Mouse (Mus musculus) hindbrain, postnatal 0 days (tissue): ENCODE results near the gene Tmem214. TPM values are rescaled to one million over a fixed set of nuclear protein-coding genes. Genes with fewer than 3 reads are reported as not detected.
"Not testable (repeated sequence)": the region's sequence is repeated elsewhere in the genome, so short reads cannot be mapped to it uniquely, and the experiment has no call there.

Experiments
- ATAC-seq: fragments of 200-750 bp; cut with Nextera tagmentation; 2 replicates; pipeline ENCODE4 v1.8.0; 2017; ENCODE audit warnings: mild to moderate bottlenecking, moderate TSS enrichment, moderate library complexity
- DNase-seq: peaks from one replicate; pipeline ENCODE4 v3.0.0-alpha.2; 2015; ENCODE audit warnings: low spot score
- H3K27ac ChIP-seq: fragments of 300-500 bp; sonication (generic); 2 replicates; pipeline ENCODE4 v1.5.1; 2014; ENCODE audit warnings: mild to moderate bottlenecking
- H3K27me3 ChIP-seq: fragments of 300-500 bp; sonication (generic); 2 replicates; pipeline ENCODE4 v1.6.1; 2014; ENCODE audit warnings: low read length, mixed read lengths; ENCODE audit not compliant: insufficient read depth
- H3K36me3 ChIP-seq: fragments of 300-500 bp; sonication (generic); 2 replicates; pipeline ENCODE4 v1.6.1; 2014; ENCODE audit warnings: low read length, mixed read lengths; ENCODE audit not compliant: insufficient read depth
- H3K4me1 ChIP-seq: fragments of 300-500 bp; sonication (generic); 2 replicates; pipeline ENCODE4 v1.6.1; 2014; ENCODE audit warnings: antibody characterized with exemption, low read length, mixed read lengths; ENCODE audit not compliant: insufficient read depth
- H3K4me2 ChIP-seq: fragments of 300-500 bp; sonication (generic); 2 replicates; pipeline ENCODE4 v1.6.1; 2014; ENCODE audit warnings: low read depth, mild to moderate bottlenecking, low read length, moderate library complexity, mixed read lengths
- H3K4me3 ChIP-seq: fragments of 300-500 bp; sonication (generic); 2 replicates; pipeline ENCODE4 v1.5.1; 2014; ENCODE audit warnings: low read length
- H3K9ac ChIP-seq: fragments of 300-500 bp; sonication (generic); replicated peaks from 2 replicates; pipeline ENCODE4 v1.6.1; 2014; ENCODE audit warnings: mild to moderate bottlenecking, low read length, moderate library complexity, mixed read lengths
- H3K9me3 ChIP-seq: fragments of 300-500 bp; sonication (generic); 2 replicates; pipeline ENCODE4 v1.6.1; 2016; ENCODE audit warnings: low read length, mixed read lengths
- CTCF ChIP-seq: IDR thresholded peaks from 2 replicates; pipeline ENCODE4 v1.5.1; 2016; ENCODE audit warnings: antibody characterized with exemption, control low read depth, low read depth
- WGBS: fragments of 180-500 bp; shearing (Covaris S2); extraction: QIAGEN DNeasy Blood & Tissue Kit; methylation state at CpG from one replicate; pipeline ENCODE4 v1.1.7; 2014; 5-methylcytosine and 5-hydroxymethylcytosine counted together
- polyA plus RNA-seq: library from polyadenylated mRNA; unstranded; fragments of >200 nt; fragmentation: Nextera tagmentation; extraction: Ambion mirVana; gene quantifications from 2 replicates; pipeline ENCODE4 v1.2.1, GENCODE M21; 2015
- total RNA-seq: library from RNA; depleted of rRNA; stranded (reverse); fragments of >200 nt; gene quantifications from 2 replicates; pipeline ENCODE4 v1.2.3, GENCODE M21; 2014

Tmem214 gene
- total and polyA plus RNA-seq, 2 experiments from 2014 or later = 59.1 to 89.5 TPM

- no peaks in the 10 kb centered on the region for H3K9me3 ChIP-seq
- no peaks in the 10 kb centered on the region for H3K27me3 ChIP-seq
- H3K4me1 ChIP-seq = 0 out of 2 replicates have a peak, but pooled peaks cover 5% of the 10 kb centered on the region
- DNase-seq = no peak
- WGBS = 24% methylated on average over 2 of the region's 2 CpGs
- peak overlapping the region; percentile 82 for H3K4me2 ChIP-seq
- H3K36me3 ChIP-seq = peaks cover 42% of the 10 kb centered on the region
- no peak for ATAC-seq
- no peak for TF ChIP-seq CTCF
- H3K4me3 ChIP-seq = peak overlapping the region; percentile 87
- peak overlapping the region; percentile 78 for H3K27ac ChIP-seq
- H3K9ac ChIP-seq = peak overlapping the region; percentile 91
These were observed 2.3 kb downstream of the Tmem214 start for GRCm38 (mm10) chr5:30870131-30870406.

GRCm38 (mm10) chr5:30872574-30872973, 4.8 kb downstream of the Tmem214 start:
- Histone ChIP-seq H3K4me3 (no peak overlapping the region), H3K9me3 (no peaks in the 10 kb centered on the region), H3K4me1 (0 out of 2 replicates have a peak, but pooled peaks cover 5% of the 10 kb centered on the region), H3K4me2 (no peak overlapping the region), H3K36me3 (peaks cover 59% of the 10 kb centered on the region), H3K27ac (no peak overlapping the region), H3K9ac (no peak overlapping the region), H3K27me3 (no peaks in the 10 kb centered on the region)
- ATAC-seq (no peak), DNase-seq (no peak)
- TF ChIP-seq CTCF = no peak
- WGBS = 95% methylated on average over 9 of the region's 9 CpGs

- DNase-seq = no peak
- H3K36me3 ChIP-seq = peaks cover 64% of the 10 kb centered on the region
- 91% methylated on average over 7 of the region's 7 CpGs for WGBS
- no peak overlapping the region for H3K4me3 ChIP-seq
- no peak overlapping the region for H3K27ac ChIP-seq
- H3K9me3 ChIP-seq = no peaks in the 10 kb centered on the region
- H3K4me1 ChIP-seq = 0 out of 2 replicates have a peak, but pooled peaks cover 5% of the 10 kb centered on the region
- no peak for TF ChIP-seq CTCF
- no peak overlapping the region for H3K9ac ChIP-seq
- no peak for ATAC-seq
- no peak overlapping the region for H3K4me2 ChIP-seq
- no peaks in the 10 kb centered on the region for H3K27me3 ChIP-seq
These were observed 6.6 kb downstream of the Tmem214 start for GRCm38 (mm10) chr5:30874365-30874764.

- no peak for ATAC-seq
- H3K4me3 ChIP-seq = no peak overlapping the region
- no peaks in the 10 kb centered on the region for H3K27me3 ChIP-seq
- no peak for DNase-seq
- no peak for TF ChIP-seq CTCF
- 56% methylated on average over 6 of the region's 6 CpGs for WGBS
- H3K4me1 ChIP-seq = no peaks in the 10 kb centered on the region
- H3K9ac ChIP-seq = no peak overlapping the region
- no peak overlapping the region for H3K4me2 ChIP-seq
- H3K27ac ChIP-seq = no peak overlapping the region
- peaks cover 37% of the 10 kb centered on the region for H3K36me3 ChIP-seq
- H3K9me3 ChIP-seq = no peaks in the 10 kb centered on the region
These were observed 10.8 kb downstream of the Tmem214 start for GRCm38 (mm10) chr5:30878616-30879015.

- no peak overlapping the region for H3K9ac ChIP-seq
- no peak overlapping the region for H3K27ac ChIP-seq
- no peak; the same call in 1 of the 2 replicates for ATAC-seq
- H3K36me3 ChIP-seq = peaks cover 29% of the 10 kb centered on the region
- no peaks in the 10 kb centered on the region for H3K4me1 ChIP-seq
- WGBS = 76% methylated on average over 5 of the region's 5 CpGs
- no peak for DNase-seq
- no peaks in the 10 kb centered on the region for H3K9me3 ChIP-seq
- H3K4me3 ChIP-seq = no peak overlapping the region
- H3K27me3 ChIP-seq = no peaks in the 10 kb centered on the region
- peak; percentile 27; the same call in 1 of the 2 replicates for TF ChIP-seq CTCF
- no peak overlapping the region for H3K4me2 ChIP-seq
These were observed 11.6 kb downstream of the Tmem214 start for GRCm38 (mm10) chr5:30879347-30879943.

GRCm38 (mm10) chr5:30881839-30882238, 14.0 kb downstream of the Tmem214 start:
- not testable (repeated sequence) for H3K27ac ChIP-seq, H3K9me3 ChIP-seq, DNase-seq, H3K27me3 ChIP-seq, H3K4me2 ChIP-seq, H3K9ac ChIP-seq, H3K4me1 ChIP-seq, ATAC-seq, H3K4me3 ChIP-seq
- WGBS = 80% methylated on average over 4 of the region's 4 CpGs
- H3K36me3 ChIP-seq = peaks cover 10% of the 10 kb centered on the region; the same call in 1 of the 2 replicates

- Histone ChIP-seq H3K27ac (no peak overlapping the region), H3K36me3 (peaks cover 3% of the 10 kb centered on the region; the same call in 1 of the 2 replicates), H3K9ac (no peak overlapping the region), H3K4me2 (peak overlapping the region; percentile 93; the same call in 1 of the 2 replicates), H3K4me1 (peaks cover 5% of the 10 kb centered on the region; the same call in 1 of the 2 replicates), H3K9me3 (no peaks in the 10 kb centered on the region), H3K27me3 (no peaks in the 10 kb centered on the region), H3K4me3 (peak overlapping the region; percentile 80; the same call in 1 of the 2 replicates)
- no peak for ATAC-seq
- 45% methylated on average over 4 of the region's 4 CpGs for WGBS
- no peak for DNase-seq
- no peak for TF ChIP-seq CTCF
These were observed 18.4 kb downstream of the Tmem214 start for GRCm38 (mm10) chr5:30886209-30886608.
